Mouse (Mus musculus) G1E-ER4 (cell line): ENCODE data around the gene Ppp2r5b. TPM values are rescaled to one million over a fixed set of nuclear protein-coding genes. Genes with fewer than 3 reads are reported as not detected.
A peak's percentile ranks its signal among the peaks of the same experiment; 100 is the strongest.

Experiments
- GATA1 ChIP-seq: IDR thresholded peaks from one replicate; pipeline ENCODE4 v1.8.0; 2012; ENCODE audit warnings: low read length, inconsistent platforms
- polyA plus RNA-seq: library from polyadenylated mRNA; stranded (reverse); fragments of >175 nt; gene quantifications from 2 replicates; pipeline ENCODE4 v1.2.3, GENCODE M21; 2012

Ppp2r5b gene
- 10.7 and 14.2 TPM in 2 replicates for polyA plus RNA-seq

GRCm38 (mm10) chr19:6235084-6236052 is at the start of gene Ppp2r5b:
Gene Ppp2r5b, minus strand, starts transcription at chr19:6235872.
- no peak for TF ChIP-seq GATA1

GRCm38 (mm10) chr19:6285226-6285625 is 49.6 kb upstream of the Ppp2r5b start:
- TF ChIP-seq GATA1: no peak

DNA sequence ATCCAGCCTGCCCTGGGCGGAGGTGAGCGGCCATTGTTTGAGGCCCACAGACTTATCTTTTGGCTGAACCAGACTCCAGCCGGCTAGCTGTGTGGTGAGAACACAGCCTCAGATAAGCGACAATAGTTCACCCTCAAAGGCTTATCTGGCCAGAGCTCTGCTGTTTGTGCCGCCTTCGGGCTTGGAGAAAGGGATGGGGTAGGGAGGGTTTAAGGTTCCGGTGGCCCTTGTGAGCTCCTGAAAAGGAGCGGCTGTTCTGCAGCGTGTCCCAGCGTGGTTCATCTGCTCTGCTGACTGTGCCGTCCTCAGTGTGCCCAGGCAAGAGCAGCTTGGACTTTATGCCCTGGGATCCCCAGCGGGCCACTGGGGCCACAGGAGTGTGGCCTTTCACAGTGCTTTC is 48.8 kb upstream of the Ppp2r5b start:
- TF ChIP-seq GATA1: peak; percentile 92

DNA sequence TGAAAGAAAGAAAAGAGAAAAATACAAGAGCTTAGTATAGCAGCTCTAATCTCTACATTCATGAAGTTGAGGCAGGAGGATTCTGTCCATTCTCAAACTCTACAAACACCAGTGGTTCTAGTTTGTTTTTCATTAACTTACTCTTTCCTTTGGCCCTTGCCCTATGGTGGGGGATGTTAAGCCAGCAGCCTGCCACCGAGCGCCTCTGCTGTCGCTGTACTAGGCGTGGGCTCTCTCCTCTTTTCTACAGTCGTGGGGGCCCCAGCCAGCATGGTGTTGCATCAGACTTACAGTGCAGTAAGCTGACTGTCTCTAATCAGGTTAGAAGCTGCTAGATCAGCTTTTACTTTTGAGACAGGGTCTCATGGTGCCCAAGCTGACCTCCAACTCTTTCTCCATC is 47.3 kb upstream of the Ppp2r5b start:
- no peak for TF ChIP-seq GATA1

- TF ChIP-seq GATA1: no peak
These were observed 45.7 kb upstream of the Ppp2r5b start for GRCm38 (mm10) chr19:6281122-6282020.

GRCm38 (mm10) chr19:6280554-6280953 is 44.9 kb upstream of the Ppp2r5b start:
- no peak for TF ChIP-seq GATA1

DNA sequence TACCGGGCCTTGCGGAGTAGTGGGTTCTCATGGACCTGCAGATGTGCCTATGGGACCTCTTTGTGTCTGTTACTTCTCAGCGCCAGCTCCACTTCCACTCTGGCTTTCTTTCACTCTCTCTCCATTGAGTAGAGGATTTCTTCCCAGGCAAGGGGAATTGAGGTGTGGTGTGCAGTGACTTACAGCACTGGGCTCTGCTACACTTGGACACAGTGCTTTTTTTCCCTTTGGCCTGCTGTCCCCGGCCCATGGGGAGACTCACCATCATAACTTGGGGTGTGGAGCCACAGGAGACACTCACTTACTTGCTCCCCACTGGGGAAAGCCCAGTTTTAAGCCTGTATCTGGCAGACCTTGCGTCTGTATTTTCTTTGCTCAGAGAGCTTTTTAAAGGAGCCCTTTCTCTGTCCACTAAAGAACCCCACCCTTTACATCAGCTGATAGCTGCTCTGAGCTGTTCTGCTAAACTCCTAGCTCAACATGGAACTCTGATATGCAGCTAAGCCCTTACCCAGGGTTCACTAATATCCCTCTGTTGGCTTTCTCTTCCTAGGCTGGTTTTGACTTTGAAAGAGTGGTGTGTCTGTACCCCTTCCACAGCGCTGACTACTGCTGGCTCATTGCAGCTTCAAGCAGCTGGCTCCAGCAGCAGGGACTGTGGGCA is 43.9 kb upstream of the Ppp2r5b start:
- TF ChIP-seq GATA1: no peak

DNA sequence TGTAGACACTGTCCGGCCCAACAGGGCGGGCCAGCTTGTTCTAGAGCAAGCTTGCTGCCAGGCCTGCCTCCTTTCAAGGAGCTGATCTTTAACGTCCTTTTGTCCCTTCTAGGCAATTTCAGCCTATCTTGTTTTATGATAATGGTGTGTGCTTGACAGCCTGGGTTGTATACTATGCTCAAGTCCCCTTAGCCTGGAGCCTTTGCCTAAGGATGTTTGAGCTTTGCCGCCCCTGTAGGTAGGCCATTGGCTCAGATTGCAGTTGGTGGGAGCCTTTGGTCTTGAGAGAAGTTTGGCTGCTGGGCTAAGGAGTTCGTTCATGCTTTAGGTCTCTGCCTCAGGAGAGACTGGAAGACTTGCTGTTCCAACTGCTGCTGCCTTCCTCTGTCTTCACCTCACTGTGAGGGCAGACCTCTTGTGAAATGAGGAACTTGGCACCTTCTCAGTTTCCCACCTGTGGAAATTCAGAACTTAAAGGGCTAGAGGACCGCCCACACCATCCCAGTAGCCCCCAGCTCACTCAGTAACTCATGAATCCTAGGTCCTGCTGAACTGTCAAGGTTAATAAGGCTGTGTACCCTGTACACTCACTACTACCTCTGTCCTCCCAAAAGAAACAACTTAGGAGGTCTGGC is 42.9 kb upstream of the Ppp2r5b start:
- no peak for TF ChIP-seq GATA1

DNA sequence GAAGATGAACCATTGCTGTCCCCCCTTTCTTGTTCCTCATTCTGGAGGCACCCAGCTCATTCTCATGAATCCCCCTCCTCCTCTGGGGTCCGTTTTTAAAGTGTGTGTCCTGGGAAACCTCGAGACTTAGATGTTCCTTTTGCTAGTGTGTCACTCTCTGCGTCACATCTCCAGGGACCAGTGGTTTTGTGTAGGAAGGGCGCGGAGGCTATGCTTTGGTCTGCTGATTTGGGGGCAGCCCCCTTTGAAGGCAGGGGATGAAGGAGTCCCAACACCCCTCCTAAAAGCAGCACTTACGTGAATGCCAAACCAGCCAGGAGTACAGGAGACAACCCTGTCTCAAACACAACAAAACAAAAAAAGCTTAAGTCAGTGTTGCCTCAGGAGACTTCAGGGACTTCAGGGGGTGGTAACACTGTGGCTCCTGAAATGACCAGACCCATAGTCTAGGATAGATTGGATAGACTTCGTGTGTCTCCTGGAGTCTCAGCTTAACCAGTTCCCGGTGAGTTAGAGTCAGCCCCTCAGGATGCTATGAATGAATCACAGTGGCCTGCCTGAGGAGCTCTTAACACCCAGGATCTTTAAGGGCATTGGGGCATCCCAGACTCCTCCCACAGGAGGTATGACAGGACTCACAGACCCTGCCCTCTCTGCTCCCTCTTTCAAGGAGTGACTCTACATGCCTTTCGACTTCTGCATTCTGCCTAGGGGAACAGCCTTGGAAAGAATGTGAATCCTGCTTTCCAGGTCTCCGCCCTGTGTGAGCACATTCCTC is 42.2 kb upstream of the Ppp2r5b start:
- no peak for TF ChIP-seq GATA1

GRCm38 (mm10) chr19:6276426-6277421 is 41.1 kb upstream of the Ppp2r5b start, which contains the start of gene Ehd1:
Gene Ehd1, plus strand, starts transcription at chr19:6276725.
- no peak for TF ChIP-seq GATA1

DNA sequence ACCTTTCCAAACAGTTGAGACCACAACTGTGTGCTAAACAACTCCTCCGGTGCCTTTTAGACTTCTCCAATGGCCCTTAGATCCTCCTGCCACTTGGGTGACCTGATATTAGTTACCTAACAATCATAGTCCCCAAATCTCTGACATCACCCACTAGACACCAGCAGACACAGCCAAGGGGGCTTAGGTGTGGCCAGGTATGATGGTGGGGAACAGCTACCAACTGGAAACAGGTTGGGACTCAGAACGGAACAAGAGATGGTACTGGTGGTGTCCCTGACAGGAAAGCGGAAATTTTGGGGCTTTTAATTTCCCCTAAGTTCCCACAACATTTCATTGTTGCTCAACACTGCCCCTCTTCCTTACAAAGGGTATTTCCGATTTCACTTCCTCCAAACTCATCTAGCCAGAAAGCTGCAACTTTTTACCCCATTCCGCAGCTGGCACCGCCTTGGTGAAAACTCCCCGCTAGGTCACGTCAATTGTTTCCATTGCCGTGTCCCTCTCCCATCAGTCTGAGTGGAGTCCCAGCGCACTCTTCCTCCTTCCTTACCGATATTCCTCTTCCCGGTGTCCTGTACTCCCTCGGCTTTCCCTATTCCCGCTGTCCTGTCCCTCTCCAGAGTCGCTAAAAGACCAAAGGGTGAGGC is 40.2 kb upstream of the Ppp2r5b start:
- no peak for TF ChIP-seq GATA1

GRCm38 (mm10) chr19:6273998-6274608 is 38.4 kb upstream of the Ppp2r5b start:
- no peak for TF ChIP-seq GATA1

- TF ChIP-seq GATA1: no peak
These were observed 37.9 kb upstream of the Ppp2r5b start for GRCm38 (mm10) chr19:6273592-6273991.
